Mouse (Mus musculus): ENCODE measurements around the gene Pitpnm3. TPM values are rescaled to one million over a fixed set of nuclear protein-coding genes. Genes with fewer than 3 reads are reported as not detected.

The Pitpnm3 gene
- polyA plus RNA-seq, 1 experiment from 2014 or later, result 2.3 TPM

- no peak overlapping the region for H3K4me2 ChIP-seq (ENCODE audit: low read depth, low read length)
- H3K4me1 ChIP-seq (replicated peaks; ENCODE audit: control insufficient read depth, insufficient read depth, low read length), result 0 out of 2 replicates have a peak, but pooled peaks cover 3% of the 10 kb centered on the region
- no peaks in the 10 kb centered on the region for H3K27me3 ChIP-seq (ENCODE audit: control insufficient read depth, insufficient read depth, low read depth, low read length)
- H3K36me3 ChIP-seq (ENCODE audit: control insufficient read depth, insufficient read depth, low read length), result no peaks in the 10 kb centered on the region
- no peaks in the 10 kb centered on the region for H3K9me3 ChIP-seq (ENCODE audit: control insufficient read depth, low read length)
- peak overlapping the region; percentile 65 for H3K27ac ChIP-seq (ENCODE audit: low read length)
- peak; percentile 72 for ATAC-seq (ENCODE audit: low read depth)
- no peak overlapping the region for H3K4me3 ChIP-seq (ENCODE audit: low read length)
- 11% methylated on average over 2 of the region's 2 CpGs for WGBS
- H3K9ac ChIP-seq (ENCODE audit: low read length), result no peak overlapping the region
Observed at GRCm38 (mm10) chr11:72145182-72145876, 9.8 kb upstream of the Pitpnm3 start.

GRCm38 (mm10) chr11:72142889-72143288 lies 7.3 kb upstream of the Pitpnm3 start:
- no peak overlapping the region for H3K9ac ChIP-seq (ENCODE audit: low read length)
- H3K4me1 ChIP-seq (replicated peaks; ENCODE audit: control insufficient read depth, insufficient read depth, low read length), result 0 out of 2 replicates have a peak, but pooled peaks cover 3% of the 10 kb centered on the region
- no peaks in the 10 kb centered on the region for H3K27me3 ChIP-seq (ENCODE audit: control insufficient read depth, insufficient read depth, low read depth, low read length)
- H3K9me3 ChIP-seq (ENCODE audit: control insufficient read depth, low read length), result no peaks in the 10 kb centered on the region
- H3K36me3 ChIP-seq (ENCODE audit: control insufficient read depth, insufficient read depth, low read length), result no peaks in the 10 kb centered on the region
- H3K4me3 ChIP-seq (ENCODE audit: low read length), result no peak overlapping the region
- H3K4me2 ChIP-seq (ENCODE audit: low read depth, low read length), result no peak overlapping the region
- peak; percentile 47 for ATAC-seq (ENCODE audit: low read depth)
- WGBS, result 50% methylated on average over 10 of the region's 10 CpGs
- peak overlapping the region; percentile 40 for H3K27ac ChIP-seq (ENCODE audit: low read length)

GRCm38 (mm10) chr11:72140198-72140597 lies 4.6 kb upstream of the Pitpnm3 start:
- Histone ChIP-seq H3K27ac (ENCODE audit: low read length) (no peak overlapping the region), H3K9ac (ENCODE audit: low read length) (no peak overlapping the region), H3K4me3 (ENCODE audit: low read length) (no peak overlapping the region), H3K27me3 (ENCODE audit: control insufficient read depth, insufficient read depth, low read depth, low read length) (peaks cover 9% of the 10 kb centered on the region), H3K4me2 (ENCODE audit: low read depth, low read length) (no peak overlapping the region), H3K36me3 (ENCODE audit: control insufficient read depth, insufficient read depth, low read length) (no peaks in the 10 kb centered on the region), H3K9me3 (ENCODE audit: control insufficient read depth, low read length) (no peaks in the 10 kb centered on the region), H3K4me1 (replicated peaks; ENCODE audit: control insufficient read depth, insufficient read depth, low read length) (0 out of 2 replicates have a peak, but pooled peaks cover 4% of the 10 kb centered on the region)
- ATAC-seq (ENCODE audit: low read depth), result no peak
- WGBS, result 33% methylated on average over 6 of the region's 6 CpGs

GRCm38 (mm10) chr11:72136231-72136982 lies 829 bp upstream of the Pitpnm3 start:
- Histone ChIP-seq H3K9ac (ENCODE audit: low read length) (peak overlapping the region; percentile 71), H3K4me2 (ENCODE audit: low read depth, low read length) (peak overlapping the region; percentile 90), H3K9me3 (ENCODE audit: control insufficient read depth, low read length) (no peaks in the 10 kb centered on the region), H3K4me1 (replicated peaks; ENCODE audit: control insufficient read depth, insufficient read depth, low read length) (peaks cover 28% of the 10 kb centered on the region), H3K4me3 (ENCODE audit: low read length) (peak overlapping the region; percentile 58), H3K27ac (ENCODE audit: low read length) (peak overlapping the region; percentile 26; the same call in 1 of the 2 replicates), H3K27me3 (ENCODE audit: control insufficient read depth, insufficient read depth, low read depth, low read length) (peaks cover 21% of the 10 kb centered on the region), H3K36me3 (ENCODE audit: control insufficient read depth, insufficient read depth, low read length) (no peaks in the 10 kb centered on the region)
- ATAC-seq (ENCODE audit: low read depth), result peak; percentile 43
- 30% methylated on average over 11 of the region's 11 CpGs for WGBS

- peaks cover 37% of the 10 kb centered on the region for H3K4me1 ChIP-seq (replicated peaks; ENCODE audit: control insufficient read depth, insufficient read depth, low read length)
Observed at GRCm38 (mm10) chr11:72134536-72135382, 819 bp downstream of the Pitpnm3 start.

GRCm38 (mm10) chr11:72133075-72133474 lies 2.5 kb downstream of the Pitpnm3 start:
- Histone ChIP-seq H3K4me2 (ENCODE audit: low read depth, low read length) (peak overlapping the region; percentile 12; the same call in 1 of the 2 replicates), H3K36me3 (ENCODE audit: control insufficient read depth, insufficient read depth, low read length) (no peaks in the 10 kb centered on the region), H3K4me1 (replicated peaks; ENCODE audit: control insufficient read depth, insufficient read depth, low read length) (peaks cover 39% of the 10 kb centered on the region), H3K27me3 (ENCODE audit: control insufficient read depth, insufficient read depth, low read depth, low read length) (peaks cover 21% of the 10 kb centered on the region), H3K4me3 (ENCODE audit: low read length) (no peak overlapping the region), H3K9ac (ENCODE audit: low read length) (no peak overlapping the region; the same call in 1 of the 2 replicates), H3K9me3 (ENCODE audit: control insufficient read depth, low read length) (no peaks in the 10 kb centered on the region), H3K27ac (ENCODE audit: low read length) (peak overlapping the region; percentile 97)
- WGBS, result 43% methylated on average over 10 of the region's 10 CpGs
- ATAC-seq (ENCODE audit: low read depth), result no peak

More at GRCm38 (mm10) chr11:72134536-72135382, 819 bp downstream of the Pitpnm3 start:
- H3K9me3 ChIP-seq (ENCODE audit: control insufficient read depth, low read length), result no peaks in the 10 kb centered on the region
- H3K27ac ChIP-seq (ENCODE audit: low read length), result 0 out of 2 replicates have a peak overlapping the region, but pooled peaks have one; percentile 4
- peak overlapping the region; percentile 71 for H3K9ac ChIP-seq (ENCODE audit: low read length)
- H3K4me2 ChIP-seq (ENCODE audit: low read depth, low read length), result peak overlapping the region; percentile 90
- peaks cover 21% of the 10 kb centered on the region for H3K27me3 ChIP-seq (ENCODE audit: control insufficient read depth, insufficient read depth, low read depth, low read length)
- ATAC-seq (ENCODE audit: low read depth), result no peak
- WGBS, result 17% methylated on average over 24 of the region's 24 CpGs
- H3K36me3 ChIP-seq (ENCODE audit: control insufficient read depth, insufficient read depth, low read length), result no peaks in the 10 kb centered on the region
- peak overlapping the region; percentile 58 for H3K4me3 ChIP-seq (ENCODE audit: low read length)

- peaks cover 21% of the 10 kb centered on the region for H3K27me3 ChIP-seq (ENCODE audit: control insufficient read depth, insufficient read depth, low read depth, low read length)
- H3K36me3 ChIP-seq (ENCODE audit: control insufficient read depth, insufficient read depth, low read length), result no peaks in the 10 kb centered on the region
- H3K4me2 ChIP-seq (ENCODE audit: low read depth, low read length), result no peak overlapping the region
- no peak overlapping the region for H3K4me3 ChIP-seq (ENCODE audit: low read length)
- peaks cover 39% of the 10 kb centered on the region for H3K4me1 ChIP-seq (replicated peaks; ENCODE audit: control insufficient read depth, insufficient read depth, low read length)
- H3K9me3 ChIP-seq (ENCODE audit: control insufficient read depth, low read length), result no peaks in the 10 kb centered on the region
- peak overlapping the region; percentile 97 for H3K27ac ChIP-seq (ENCODE audit: low read length)
- ATAC-seq (ENCODE audit: low read depth), result peak; percentile 81
- H3K9ac ChIP-seq (ENCODE audit: low read length), result peak overlapping the region; percentile 37; the same call in 1 of the 2 replicates
- 4% methylated on average over 3 of the region's 3 CpGs for WGBS
Observed at GRCm38 (mm10) chr11:72132266-72132665, 3.3 kb downstream of the Pitpnm3 start.

- 95% methylated on average over 1 of the region's 1 CpGs for WGBS
- no peaks in the 10 kb centered on the region for H3K9me3 ChIP-seq (ENCODE audit: control insufficient read depth, low read length)
- H3K4me2 ChIP-seq (ENCODE audit: low read depth, low read length), result no peak overlapping the region
- H3K9ac ChIP-seq (ENCODE audit: low read length), result no peak overlapping the region
- no peak for ATAC-seq (ENCODE audit: low read depth)
- no peaks in the 10 kb centered on the region for H3K36me3 ChIP-seq (ENCODE audit: control insufficient read depth, insufficient read depth, low read length)
- H3K27ac ChIP-seq (ENCODE audit: low read length), result peak overlapping the region; percentile 97
- no peak overlapping the region for H3K4me3 ChIP-seq (ENCODE audit: low read length)
- H3K27me3 ChIP-seq (ENCODE audit: control insufficient read depth, insufficient read depth, low read depth, low read length), result peaks cover 20% of the 10 kb centered on the region
- peaks cover 39% of the 10 kb centered on the region for H3K4me1 ChIP-seq (replicated peaks; ENCODE audit: control insufficient read depth, insufficient read depth, low read length)
Observed at GRCm38 (mm10) chr11:72131697-72132096, 3.9 kb downstream of the Pitpnm3 start.
